Mouse (Mus musculus): Measurements from ENCODE around the gene Mink1.
A peak's percentile ranks its signal among the peaks of the same experiment; 100 is the strongest.

Mink1 gene

DNA sequence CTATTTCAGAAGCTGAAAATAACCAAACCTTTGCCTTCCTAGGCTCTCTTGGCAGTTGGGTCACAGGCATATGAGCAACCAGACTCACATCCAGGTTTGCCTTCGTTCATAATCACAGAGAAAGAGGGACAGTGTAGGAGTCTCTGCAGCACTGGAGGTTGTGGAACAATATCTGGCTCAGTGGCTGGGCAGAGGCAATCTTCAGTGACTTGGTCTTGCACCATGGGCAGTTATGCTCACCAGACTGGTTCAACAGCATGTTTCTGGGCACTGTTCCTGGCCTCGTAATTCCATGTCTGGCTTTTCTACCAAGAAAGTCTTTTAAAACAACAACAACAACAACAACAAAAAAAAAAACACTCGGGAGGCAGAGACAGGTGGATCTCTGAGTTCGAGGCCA, 72.9 kb downstream of the Mink1 start:
- no peak for DNase-seq (ENCODE audit: low read depth, low spot score)

DNA sequence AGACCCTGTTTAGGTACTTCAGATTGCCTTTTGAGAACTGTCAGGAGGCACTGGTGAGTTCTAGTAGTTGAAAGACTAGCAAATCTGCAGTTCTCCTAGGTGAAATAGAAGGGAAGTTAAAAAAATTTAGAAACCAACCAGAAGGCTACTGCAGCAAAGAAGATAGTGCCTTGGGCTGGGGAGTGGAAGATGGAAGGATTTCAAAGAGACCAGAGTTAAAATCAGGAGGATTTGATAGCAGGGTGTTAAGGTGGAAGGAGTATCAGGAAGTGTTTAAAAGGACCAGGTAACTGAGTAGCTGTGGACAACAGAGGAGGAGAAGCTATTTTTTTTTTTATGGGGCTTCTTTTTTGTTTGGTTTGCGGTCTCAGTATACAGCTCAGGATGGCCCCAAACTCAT, 75.1 kb downstream of the Mink1 start:
- DNase-seq (ENCODE audit: low read depth, low spot score), result no peak

DNA sequence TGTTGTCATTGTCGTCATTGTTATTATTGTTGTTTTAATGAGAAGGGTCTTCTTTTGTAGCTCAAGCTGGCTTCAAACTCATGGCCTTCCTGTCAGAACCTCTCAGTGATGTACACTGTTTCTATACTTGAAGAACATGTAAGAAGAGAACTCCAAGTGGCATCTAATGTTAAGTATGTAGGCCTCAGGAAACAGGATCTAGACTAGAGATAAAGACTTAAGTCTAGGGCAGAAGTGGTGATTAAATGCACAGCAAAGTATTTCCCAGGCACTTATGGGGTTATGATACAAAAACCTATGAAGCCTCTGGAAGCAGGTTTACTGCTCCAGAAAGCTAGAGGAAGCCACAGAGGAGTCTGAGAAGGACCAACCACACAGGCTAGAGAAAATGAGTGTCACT, 75.6 kb downstream of the Mink1 start:
- DNase-seq (ENCODE audit: low read depth, low spot score), result no peak

DNA sequence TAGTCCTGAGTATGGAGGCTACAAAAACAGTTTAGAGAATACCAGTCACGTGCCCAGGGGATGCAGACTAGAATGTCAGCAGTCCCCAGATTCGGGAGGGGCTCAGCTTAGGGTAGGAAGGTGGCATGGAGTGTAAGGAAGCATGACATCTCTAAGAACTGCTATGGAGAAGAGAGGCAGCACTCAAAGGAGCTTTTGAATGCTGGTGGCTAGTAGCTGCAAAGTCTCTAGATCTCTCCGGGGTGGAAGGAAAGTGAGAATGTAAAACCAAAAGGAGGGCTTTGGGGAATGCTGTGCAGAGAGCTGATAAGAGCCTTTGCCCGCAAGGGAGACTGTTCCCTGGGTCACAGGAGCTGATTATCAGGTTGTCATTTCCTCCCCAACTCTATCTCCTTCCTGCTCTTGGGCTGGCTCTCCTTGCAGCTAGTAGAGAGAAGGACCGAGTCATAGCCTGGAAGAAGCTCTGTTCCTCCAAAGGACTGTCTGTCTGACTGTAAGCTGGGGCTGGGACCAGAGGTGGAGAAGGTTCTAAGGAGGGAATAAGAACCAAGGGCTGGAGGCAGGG, 76.1 kb downstream of the Mink1 start, which contains the start of gene Gp1ba:
TSS of gene Gp1ba (plus strand) at position 409 of the 565 bp plus-strand sequence.
- no peak for DNase-seq (ENCODE audit: low read depth, low spot score)

DNA sequence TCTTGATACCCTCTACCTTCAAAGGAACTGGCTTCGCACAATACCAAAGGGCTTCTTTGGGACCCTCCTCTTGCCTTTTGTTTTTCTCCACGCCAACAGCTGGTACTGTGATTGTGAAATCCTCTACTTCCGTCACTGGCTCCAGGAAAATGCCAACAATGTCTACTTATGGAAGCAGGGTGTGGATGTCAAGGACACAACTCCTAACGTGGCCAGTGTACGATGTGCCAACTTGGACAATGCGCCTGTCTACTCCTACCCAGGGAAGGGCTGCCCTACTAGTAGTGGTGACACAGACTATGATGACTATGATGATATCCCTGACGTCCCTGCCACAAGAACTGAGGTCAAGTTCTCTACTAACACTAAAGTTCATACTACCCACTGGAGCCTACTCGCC, 77.3 kb downstream of the Mink1 start:
- DNase-seq (ENCODE audit: low read depth, low spot score), result no peak

DNA sequence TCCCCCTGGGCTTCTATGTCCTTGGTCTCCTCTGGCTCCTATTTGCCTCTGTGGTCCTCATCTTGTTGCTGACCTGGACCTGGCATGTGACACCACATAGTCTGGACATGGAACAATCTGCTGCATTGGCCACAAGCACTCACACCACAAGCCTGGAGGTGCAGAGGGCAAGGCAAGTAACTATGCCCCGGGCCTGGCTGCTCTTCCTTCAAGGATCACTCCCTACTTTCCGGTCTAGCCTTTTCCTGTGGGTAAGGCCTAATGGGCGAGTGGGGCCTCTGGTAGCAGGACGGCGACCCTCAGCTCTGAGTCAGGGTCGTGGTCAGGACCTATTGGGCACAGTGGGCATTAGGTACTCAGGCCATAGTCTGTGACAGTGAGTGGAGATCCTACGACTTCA, 78.6 kb downstream of the Mink1 start:
- DNase-seq (ENCODE audit: low read depth, low spot score), result no peak

DNA sequence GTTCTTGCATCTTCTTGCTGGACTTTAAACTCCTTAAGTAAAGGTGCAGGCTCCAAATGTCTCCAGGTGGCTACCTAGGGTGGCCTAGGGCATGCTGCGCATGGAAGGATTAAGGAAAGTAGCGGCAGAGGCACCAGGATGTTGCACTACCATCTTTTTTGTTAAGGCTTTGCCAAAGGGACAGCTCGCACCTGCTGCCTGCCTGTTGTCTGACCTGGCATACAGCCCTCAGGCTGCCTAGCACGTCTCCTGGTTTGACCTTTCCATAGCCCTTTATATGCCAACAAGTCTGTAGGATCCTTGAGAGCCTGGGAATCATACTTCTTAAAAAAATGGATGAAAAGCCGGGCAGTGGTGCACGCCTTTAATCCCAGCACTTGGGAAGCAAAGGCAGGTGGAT, 80.4 kb downstream of the Mink1 start:
- no peak for DNase-seq (ENCODE audit: low read depth, low spot score)

DNA sequence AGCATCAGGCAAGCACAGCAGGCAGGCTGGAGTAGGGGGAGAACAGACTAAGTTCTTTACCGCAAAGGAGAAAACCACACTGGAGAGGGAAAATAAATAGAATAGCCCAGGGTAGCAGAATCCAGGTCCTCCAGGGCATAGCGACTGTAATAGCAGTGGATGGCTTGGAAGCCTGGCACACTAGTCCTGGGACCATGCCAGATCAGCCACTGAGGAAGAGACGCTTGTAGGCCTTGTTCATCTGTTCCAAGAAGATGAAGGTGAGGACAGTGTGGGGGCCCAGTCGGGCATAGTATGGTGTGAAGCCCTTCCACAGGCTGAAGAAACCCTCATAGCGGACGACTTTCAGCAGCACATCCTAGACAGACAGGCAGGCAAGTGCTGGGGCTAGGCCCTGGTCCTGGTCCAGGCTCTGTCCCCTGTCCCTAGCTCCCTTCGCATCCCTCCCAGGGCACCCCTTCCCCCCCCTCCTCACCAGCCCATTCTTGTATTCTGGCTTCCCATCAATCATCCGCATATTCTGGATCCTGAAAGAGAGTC, 82.0 kb downstream of the Mink1 start:
- DNase-seq (ENCODE audit: low read depth, low spot score), result no peak

DNA sequence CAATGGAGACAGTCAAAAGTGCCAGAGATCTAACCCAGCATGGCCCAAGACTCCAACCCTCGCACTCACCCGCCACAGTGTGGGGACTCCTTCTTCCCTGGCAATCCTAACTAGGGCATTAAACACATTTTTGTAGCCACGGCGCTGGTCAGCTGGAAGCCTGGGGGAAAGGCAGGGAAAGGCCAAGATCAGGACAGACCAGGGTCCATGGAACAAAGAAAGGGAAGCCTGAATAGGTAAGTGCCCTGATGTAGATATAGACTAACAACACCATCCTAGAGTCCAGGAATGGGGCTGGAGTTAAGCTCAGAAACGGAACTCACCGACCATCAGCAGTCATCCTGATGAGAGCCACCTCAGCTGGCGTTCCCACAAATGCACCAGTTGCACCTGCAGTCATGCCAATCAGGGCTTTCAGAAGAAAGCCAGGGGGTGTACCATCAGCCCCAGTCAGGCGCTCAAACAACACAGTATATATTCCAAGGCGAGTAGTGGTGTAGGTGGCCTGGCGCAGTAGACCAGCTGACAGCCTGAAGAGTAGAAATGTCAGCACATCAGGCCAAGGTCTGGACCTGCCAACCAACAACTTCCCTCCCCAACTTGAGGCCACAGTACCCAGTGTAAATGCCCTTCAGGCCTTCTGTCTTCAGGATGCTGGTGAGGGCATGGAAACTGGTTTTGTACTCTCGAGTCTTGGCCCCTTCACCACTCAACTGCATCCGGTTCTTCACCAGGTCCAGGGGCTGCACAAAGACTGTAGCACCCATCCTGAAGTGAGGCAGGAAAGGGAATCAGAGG, 83.0 kb downstream of the Mink1 start:
- no peak for DNase-seq (ENCODE audit: low read depth, low spot score)

DNA sequence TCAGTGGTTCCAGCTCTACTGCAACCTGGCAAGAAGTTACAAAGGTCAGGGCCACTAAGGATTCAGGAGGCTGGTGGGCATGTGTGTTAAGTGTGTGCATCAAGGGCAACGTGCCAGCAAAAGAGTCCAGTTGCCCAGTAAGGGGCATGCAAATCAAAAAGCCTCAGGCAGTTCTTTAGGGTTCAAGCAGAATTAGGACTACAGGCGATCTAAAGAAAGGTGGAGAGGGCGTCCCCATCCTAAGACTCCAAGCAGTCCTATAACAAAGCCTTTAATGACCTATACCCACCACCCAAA, 83.5 kb downstream of the Mink1 start:
- no peak for DNase-seq (ENCODE audit: low read depth, low spot score)

DNA sequence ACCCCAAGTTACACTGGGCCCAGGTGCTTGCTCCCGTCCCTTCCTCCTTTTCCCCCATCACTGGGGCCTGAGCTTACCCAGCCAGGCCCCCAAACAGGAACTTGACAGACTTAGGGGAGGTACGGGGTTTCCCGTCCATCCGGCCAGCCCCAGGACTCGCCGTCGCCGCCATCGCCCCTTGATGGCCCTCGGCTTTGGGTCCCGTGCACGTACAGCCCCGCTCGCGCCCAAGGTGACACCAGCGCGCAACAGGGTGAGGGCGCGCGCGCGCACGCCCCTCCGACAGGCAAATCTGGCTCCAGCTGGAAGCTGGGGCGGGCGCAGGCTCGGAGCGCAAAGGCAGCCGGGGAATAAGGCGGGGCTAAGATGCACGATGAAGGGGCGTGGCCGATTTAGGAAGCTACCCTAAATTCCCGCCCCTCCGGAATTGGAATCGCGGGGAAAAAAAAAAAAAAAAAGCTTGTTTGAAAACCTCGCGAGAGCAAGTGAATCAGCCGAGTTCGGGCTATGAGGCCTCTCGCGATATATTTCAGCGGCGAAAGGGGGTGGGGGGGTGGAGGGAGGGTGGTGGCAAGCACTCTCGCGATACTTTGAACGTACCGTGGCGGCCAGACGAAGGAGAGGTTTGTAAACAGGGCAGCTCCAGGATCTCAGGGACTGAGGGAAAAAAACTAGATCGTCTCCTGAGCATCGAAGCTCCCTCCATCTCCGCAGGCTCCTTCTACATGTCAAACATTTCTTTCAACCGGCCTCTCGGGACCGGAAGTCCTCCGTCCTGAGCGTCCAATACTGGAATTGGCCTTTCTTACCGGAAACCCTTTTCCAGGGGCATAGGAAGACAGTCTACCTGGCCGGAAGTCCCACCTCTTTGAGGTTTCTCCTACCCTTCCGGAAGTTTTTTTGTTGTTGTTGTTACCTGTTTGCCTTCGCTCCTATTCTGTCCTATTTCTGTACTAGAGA, 84.3 kb downstream of the Mink1 start, which contains the start of the genes Rnf167 and Slc25a11:
TSS of gene Rnf167 (plus strand) at position 545 of the 960 bp plus-strand sequence.
TSS of gene Slc25a11 (minus strand) at position 789 of the 960 bp plus-strand sequence.
- DNase-seq (ENCODE audit: low read depth, low spot score), result peak; percentile 100

DNA sequence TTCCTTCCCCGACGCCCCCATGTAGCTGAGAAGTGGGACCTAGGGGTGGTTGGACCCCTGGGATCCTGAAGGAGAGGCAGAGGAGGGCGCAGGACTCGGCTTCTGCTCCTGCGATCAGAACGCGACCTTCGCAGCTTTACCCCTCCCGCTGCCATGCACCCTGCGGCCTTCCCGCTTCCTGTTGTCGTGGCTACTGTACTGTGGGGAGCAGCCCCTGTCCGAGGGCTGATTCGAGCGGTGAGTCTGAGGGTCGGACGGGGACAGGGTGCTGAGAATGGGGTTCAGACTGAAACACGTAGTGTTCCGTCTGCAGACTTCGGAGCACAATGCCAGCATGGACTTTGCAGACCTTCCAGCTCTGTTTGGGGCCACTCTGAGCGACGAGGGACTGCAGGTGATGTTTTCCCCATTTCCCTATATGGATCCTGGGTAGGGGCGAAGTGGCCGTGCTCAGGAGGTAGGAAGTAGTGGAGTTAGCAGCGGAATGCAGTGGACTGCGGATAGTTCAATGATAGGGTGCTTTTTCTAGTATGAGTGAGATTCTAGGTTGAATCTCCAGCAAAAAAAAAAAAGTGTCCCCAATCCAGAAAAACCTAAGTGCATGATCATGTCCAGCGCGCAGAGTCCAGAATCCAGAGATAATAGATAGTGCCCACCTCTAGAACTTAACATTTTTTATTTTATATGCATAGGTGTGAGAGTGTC, 85.2 kb downstream of the Mink1 start:
- no peak for DNase-seq (ENCODE audit: low read depth, low spot score)

DNA sequence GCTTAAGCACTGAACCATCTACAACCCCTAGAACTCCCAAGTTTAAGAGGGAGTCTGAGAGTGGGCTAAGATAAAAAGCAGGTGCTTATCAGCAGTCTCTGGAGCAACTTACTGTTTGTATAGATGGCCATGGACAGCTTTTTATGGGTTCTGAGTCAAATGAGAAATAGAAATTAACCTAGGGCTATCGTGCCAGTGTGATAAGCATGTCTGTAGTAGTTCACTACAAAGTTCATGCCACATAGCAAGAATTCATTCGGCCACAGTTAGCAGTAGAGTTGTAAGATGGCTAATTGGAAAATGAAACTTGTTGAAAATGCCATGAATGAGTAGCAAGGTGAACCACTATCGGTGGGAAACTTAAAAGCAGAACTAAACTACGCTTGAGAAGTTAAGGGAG, 85.8 kb downstream of the Mink1 start:
- no peak for DNase-seq (ENCODE audit: low read depth, low spot score)

DNA sequence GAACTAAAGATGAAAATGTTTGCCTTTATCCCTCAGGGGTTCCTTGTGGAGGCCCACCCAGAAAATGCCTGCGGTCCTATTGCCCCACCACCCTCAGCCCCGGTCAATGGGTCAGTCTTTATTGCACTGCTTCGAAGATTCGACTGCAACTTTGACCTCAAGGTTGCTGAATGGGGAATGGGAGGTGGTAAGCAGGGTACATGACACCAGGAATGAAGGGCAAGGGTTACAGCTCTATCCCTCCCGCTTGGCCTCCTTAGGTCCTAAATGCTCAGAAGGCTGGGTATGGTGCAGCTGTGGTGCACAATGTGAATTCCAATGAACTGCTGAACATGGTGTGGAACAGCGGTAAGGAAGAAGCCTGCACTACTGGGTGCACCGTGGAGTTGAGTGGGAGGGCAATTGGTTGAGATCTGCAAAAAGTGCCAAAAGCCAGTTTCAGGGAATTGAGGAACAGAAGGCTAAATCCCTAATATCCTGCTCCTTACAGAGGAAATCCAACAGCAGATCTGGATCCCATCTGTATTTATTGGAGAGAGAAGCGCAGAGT, 86.6 kb downstream of the Mink1 start:
- no peak for DNase-seq (ENCODE audit: low read depth, low spot score)

DNA sequence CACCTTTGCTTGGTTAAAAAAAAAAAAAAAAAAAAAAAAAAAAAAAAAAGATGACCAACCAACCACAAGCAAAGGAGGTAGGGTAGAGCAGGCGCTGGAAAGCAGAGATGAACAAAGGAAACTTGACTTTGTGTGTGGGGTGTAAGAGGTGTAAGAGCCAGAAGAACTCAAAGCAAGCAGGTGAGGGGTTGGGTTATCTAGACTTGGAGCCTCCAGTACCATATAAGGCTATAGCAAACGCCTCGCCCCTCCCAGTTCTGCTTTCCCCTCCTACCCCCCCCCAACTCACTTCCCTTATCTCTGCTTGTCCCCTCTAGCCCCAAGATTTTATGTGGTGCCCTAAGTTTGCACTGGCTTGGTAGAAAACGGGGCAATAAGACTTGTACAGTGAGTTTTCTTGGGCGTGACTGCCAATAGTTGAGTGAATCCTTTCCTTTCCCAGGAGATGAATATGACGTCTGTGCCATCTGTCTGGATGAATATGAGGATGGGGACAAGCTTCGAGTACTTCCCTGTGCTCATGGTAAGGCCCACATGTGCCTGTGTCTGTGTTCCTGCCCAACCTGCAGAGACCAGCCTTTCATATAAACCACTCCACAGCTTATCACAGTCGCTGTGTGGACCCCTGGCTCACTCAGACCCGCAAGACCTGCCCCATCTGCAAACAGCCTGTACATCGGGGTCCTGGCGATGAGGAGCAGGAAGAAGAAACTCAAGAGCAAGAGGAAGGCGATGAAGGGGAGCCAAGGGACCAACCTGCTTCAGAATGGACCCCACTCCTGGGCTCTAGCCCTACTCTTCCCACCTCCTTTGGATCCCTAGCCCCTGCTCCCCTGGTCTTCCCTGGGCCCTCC, 87.9 kb downstream of the Mink1 start:
- no peak for DNase-seq (ENCODE audit: low read depth, low spot score)

DNA sequence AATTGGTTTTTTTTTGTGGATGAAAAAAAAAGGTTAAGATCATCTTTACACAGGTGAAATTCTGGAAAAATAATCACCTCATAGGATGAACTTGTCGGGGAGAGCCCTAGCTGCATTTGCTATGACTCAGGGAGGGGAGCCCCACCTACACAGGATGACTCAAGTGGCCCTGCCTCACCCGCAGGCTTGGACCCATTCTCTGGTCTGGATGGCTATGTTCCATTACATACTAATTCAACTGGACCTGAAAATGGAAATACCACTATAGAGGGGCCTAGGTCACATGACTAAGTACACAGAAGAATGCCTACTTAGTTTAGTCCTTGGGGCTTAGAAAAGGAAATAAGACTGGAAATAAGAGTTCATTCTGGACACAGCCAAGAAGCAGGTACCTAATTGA, 88.7 kb downstream of the Mink1 start:
- DNase-seq (ENCODE audit: low read depth, low spot score), result no peak

DNA sequence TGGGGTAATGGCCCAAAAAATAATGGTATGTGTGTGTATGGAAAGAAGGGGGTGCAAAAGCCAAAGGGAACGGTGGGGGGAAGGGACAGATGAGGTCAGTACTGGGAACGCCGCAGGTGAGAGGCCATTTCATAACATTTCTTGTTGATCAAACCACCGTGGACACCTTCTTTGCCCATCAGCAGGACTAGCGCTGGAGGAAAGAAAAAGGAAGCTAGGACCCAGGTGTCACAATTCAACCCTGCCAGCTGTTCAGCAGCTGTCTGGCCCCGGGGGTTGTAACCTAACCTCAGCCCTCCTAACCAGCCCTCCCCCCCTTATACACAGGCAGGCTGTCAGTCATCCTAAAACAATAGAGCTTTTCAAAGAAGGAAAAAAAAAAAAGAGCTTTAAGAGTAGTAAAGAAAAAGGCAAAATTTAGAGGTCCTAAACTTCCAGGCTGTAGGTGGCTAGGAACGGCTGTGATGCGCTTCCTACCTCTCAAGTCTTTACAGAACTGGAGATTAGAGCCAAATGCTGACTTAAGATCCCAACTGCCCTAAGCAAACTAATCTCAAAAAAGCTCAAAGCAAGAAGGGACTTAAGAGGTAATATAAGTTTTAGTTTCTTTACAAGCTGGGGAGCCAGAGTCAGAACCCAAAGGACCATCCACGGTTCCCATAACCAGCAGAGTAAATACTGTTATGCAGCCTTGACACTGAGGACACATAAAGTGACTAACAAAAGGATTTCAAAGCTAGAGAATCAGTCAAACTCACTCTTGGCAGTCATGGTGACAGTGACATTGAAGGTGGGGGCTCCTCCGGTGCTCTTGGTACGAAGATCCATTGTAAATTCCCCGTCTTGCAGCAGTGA, 89.6 kb downstream of the Mink1 start:
- no peak for DNase-seq (ENCODE audit: low read depth, low spot score)

DNA sequence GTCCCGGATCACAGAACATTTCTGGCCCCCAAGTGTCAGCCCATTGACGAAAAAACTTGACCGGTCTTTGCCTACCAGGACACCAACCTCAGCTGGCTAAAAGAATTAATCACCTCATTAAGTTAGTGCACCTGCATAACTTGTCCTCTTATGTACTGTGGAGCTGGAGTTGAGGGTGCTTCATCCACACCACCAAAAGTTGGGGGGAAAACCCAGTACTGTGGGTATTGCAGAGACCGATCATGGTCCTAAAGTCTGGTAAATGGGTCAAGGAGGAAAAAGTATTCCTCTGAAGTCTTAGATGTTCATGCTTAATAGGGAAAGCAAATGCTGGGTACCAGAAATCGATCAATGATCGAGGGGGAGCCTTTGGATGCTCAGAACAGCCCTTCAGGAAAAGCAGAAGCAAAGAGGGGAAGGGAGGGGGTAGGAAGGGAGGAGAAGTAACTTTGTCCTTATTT, 90.2 kb downstream of the Mink1 start:
- no peak for DNase-seq (ENCODE audit: low read depth, low spot score)
